Mouse (Mus musculus): ENCODE results near the gene Il6ra.

DNA sequence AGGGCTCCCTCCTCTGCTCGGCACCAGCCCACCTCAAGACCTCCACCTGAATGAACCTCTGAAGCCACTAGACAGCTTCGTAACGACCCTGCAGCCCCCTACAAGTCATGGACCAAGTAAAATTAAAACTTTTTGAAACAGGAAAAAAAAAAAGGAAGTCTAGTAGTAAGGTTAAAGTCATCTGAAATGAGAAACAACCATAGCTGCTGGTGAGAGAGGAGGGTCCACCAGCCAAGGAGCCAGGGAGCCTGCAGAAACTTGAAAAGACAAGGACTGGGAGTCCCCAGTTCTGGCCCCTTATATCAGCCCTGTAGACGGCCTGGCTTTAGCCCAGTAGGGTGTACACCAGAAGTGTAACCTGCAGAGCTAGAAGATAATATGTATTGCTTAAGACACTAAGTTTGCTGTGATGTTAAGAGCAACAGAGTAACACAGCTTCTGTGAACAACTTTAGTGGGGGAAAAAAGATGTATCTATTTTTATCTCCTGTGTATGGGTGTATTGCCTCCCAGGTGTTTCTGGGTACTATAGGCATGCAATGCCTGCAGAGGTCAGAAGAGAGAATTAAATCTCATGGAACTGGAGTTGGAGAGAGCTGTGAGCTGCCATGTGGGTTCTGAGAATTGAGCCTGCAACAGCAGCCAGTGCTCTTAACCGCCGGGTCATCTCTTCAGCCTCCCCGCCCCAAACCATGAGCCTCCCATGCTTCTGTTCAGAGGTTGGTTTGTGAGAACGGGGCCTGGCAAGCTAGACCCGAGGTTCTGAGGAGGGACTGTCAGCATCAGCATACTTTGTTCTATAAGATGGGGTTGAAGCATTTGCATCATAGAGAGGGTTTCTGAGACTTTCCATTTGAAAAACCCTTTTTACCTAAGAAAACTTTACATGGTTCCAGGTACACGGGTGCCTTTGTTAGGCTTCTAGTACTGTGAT is 91.2 kb downstream of the Il6ra start:
- TF ChIP-seq CTCF (IDR thresholded peaks at IDR 0.05; ENCODE audit: low read depth, low read length) (no peak), GATA1 (IDR thresholded peaks at IDR 0.05; ENCODE audit: borderline replicate concordance, low read length) (no peak), POLR2AphosphoS5 (IDR thresholded peaks at IDR 0.05; ENCODE audit: insufficient replicate concordance, low read depth, low read length) (no peak), GATA2 (IDR thresholded peaks at IDR 0.05; ENCODE audit: borderline replicate concordance, low read depth, low read length) (no peak), TAL1 (conservative IDR thresholded peaks at IDR 0.05; ENCODE audit: low read depth, low read length) (no peak)

Data from G1E (cell line).